Mouse (Mus musculus) cerebellum, postnatal 36 days (tissue): ENCODE measurements at regions not wholly inside any gene's neighbourhood (a gene's known extent, or its start where the extent isn't known, plus 50 kb on each side); places are given as distances from the start of the nearest gene placed in this dataset.

ENCODE experiments used
- DNase-seq, 2 experiments: peaks; one replicate each; pipeline ENCODE4 v3.0.0; 2021 to 2022; ENCODE audit warnings: mixed read lengths in 2 of 2

DNA sequence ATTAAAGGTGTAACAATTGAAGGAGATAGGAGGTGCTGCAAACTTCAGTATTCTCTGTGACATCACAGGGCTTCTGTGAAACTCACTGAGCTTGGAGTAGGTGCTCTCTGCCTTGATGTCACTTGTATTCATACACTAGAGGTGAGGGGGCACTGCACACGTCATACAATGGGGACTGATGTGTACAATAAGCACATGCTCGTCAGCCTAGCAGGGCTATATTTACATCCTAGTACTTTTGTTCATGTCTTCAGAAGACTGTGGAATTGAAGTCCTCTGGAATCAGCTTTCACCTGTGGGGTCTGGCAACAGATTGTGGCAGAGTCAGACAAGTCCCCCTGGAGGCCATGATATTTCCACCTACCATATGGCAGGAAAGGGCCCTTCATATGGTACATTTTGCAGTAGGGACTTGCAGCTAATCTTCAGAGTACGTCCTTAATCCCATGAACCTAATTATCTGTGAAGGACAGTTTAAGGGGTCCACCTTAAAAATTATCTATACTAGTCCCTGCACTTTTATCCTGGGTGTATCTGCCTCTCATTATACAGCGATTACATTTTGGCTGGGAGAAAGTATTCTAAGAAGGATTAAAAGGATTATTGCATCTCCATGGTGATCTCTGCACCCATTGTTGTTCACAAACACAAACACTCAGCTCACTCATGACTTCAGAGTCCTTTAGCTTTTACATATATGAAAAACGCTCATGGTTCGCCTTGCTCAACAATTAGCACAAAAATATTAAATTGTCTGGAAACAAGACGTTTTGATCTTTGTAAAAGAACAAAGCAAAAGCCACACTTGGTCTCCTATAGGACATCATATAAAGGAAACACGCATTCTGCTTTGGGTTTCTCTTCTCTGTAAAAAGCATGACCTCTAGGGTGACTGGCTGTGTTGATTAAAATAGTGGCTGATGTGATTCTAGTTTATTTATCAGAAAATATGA is 324.1 kb upstream of the Itga1 start:
- DNase-seq = no peak

DNA sequence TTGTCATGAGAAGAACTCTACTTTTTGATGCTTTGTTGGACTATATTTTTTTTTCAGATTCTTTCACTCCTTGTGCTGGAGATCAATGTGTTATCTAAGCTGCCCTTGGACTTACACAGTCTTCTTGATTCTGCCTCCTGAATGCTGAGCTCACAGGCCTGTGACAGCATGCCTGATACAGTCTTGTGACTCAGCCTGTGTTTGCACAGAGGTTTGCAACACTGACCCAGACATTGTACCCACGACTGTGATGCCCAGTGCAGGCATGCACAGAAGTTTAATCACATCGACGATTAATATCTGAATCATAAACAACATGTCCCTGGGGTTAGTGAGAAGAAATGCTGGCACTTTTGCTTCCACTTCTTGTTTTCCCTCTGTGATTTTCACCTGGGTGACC is 322.0 kb upstream of the Itga1 start:
- DNase-seq = no peak

DNA sequence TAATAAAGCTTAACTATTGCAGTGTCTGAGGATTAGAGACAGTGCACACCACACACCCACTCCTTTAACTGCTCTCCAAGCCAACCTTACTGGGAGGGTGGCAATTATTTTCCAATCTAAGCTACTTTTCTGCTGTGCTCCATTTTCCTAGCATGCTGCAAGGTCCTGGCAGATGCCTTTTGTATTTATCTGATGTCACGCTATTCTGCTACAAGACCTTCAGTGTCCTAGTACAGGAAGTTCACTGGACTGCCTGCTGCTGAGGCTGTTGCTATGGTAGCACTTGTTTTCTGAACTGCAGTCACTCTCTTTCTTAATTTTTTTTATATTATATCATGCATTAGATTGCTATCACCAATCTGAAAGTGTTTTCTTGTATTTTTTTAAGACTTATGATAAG is 319.7 kb upstream of the Itga1 start:
- DNase-seq = no peak

DNA sequence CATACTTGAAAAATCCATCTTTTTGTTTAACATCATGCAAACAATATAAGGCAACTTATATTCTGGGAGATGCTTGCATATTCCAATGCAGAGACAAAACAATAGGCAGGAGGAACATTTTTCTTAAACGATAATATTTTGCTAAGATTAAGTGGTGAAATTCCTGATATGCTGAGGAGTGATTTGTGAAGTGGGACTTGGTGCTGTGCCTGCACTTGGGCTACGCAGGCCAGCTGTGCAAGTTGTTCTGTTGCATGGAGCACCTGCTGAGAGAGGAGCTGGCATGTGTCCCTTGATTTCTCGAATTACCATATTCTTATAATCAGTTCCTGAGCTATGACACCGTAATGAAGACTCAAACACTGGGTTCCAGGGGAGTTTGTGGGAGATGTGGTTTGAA is 316.1 kb upstream of the Itga1 start:
- no peak for DNase-seq

DNA sequence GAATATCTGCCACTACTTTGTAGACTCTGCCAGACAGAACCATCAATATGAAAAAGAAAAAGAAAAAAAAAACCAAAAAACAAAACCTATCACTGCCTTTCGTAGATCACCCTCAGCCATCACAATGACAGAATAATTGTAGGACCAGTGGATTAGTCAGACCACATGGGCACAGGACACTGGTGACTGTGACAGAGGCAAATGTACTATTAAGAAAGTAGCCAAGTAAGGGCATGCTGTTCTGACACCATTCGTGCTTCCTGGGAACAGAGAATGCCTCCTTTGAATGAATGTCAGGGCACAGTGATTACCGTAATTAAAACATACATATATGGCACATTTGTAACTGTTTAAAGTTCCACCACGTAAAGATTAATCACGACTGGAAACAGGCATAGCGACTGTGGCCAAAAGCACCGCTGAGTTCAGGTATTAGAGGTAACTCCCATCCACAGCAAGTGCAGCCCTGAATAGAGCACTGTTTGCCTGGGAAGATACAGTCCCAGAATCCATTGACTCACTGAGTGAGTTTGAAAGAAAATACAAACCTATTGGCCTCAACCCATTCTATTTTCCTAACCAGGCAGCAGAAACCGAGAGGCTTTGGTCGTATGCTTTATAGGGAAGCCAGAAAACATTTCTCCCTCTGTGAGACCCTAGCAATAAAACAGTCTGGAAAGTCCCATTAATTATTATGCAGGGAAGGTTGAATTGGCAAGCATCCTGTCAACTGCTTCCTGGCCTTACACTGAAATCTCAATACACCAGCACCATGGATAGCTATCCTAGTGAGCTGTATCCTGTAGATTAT is 312.2 kb upstream of the Itga1 start:
- no peak for DNase-seq

DNA sequence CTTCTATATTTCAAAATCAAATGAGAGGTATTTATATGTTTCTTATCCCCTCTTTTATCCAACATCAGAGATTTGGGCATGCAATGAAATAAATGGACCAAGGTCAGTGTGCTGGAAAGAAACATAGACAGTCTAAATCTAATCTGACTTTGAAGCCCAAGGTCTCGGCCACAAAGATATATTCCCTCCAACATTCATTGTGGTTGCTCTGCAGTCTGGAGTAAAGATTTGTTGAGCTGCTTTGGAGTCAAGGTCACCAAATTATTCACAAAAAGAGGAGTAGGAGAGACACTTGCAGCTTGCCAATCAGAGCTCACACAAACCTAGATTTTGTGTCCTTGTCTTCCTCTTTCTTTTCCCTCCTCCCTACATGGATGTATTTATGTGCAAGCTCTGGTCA is 304.2 kb upstream of the Itga1 start:
- DNase-seq = no peak

DNA sequence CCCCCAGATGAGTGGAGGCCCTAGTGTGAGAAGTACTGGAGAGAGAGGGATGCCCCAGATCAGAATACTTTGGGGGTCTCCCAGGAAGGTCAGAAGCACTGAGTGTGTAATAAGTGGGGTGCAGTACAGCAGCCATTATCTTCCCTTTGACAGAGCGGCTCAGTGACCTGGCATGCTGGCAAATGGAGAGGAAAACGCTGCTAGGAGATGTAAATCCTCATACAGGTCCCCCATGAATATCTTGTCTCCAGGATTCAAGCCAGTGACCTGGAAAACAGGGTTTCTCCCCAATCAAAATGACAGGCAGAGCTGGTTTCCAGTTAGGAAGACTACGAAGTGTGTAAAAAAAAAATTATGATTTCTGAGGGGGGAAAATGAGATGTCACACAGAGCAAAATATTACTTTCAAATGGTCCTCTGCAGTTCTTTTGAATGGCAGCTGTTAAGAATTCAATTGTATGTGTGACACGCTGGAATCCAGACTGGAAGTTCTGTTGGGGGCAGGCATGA is 299.0 kb upstream of the Itga1 start:
- no peak for DNase-seq

DNA sequence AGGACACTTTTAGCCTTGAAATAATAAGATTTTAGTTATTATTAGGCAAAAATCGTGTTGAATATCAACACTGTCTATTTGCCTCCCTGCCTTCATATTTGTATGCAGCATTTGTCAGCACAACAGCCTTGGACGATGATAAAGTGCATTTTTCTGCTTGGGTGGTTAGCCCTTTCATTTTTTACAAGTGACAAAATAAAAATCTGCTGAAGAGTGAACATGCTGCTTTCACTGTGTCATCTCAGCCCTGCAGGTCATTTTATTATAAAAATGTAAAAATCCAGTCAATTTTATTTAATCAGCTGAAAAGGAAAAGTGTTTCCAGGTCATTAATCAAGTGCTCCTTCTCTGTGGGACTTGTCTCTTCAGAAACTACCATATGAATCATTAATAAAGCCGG is 277.9 kb upstream of the Itga1 start:
- DNase-seq = no peak

DNA sequence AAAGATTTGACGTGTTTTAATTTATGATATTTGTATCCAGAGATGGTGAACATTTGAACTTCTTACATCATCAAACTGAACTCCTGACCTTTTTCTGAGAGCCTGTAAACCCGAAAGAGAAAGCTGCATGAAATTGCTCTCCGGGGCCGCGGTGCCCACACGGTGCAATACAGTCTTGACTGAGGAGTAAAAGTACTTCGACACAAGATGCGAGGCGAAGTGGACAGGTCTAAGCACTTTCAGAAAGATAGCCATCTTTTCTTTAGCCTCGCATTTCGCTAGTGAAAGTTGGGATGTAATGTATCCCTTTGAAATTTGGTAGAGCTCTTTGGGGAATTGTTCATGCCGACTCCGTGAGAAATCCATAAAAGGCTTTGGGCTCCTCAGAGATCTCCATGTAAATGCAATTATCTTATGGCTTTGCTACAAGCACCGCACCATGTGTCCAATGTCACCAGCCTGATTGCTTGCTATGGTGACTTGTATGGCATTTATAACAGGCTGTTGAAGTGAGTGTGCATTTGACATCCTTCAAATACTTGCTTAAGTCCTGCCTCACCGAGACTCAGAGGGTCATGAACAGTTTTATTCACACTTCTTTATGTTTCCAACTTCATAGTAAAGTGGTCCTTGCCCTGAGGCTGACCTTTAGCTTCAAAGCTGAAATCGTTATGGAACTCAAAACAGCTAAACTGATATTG is 274.6 kb upstream of the Itga1 start:
- no peak for DNase-seq

DNA sequence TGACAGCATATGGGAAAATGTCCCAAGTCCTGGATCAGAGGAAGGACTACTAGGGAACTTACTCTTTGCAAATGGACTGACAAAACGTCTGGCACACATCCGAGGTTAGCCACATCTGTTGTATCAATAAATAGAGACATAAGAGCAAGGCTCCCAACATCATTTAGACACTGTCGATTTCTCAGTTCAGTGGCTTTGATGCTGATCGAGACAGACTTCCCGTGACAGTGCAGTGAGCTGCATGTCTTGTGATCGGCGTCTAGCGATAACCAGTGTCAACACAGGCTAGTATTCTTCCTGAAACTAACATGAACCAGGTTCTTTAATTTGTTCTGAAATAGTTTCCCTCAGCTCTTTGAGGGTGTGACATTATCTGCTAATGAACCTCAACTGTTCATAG is 259.7 kb upstream of the Itga1 start:
- no peak for DNase-seq

DNA sequence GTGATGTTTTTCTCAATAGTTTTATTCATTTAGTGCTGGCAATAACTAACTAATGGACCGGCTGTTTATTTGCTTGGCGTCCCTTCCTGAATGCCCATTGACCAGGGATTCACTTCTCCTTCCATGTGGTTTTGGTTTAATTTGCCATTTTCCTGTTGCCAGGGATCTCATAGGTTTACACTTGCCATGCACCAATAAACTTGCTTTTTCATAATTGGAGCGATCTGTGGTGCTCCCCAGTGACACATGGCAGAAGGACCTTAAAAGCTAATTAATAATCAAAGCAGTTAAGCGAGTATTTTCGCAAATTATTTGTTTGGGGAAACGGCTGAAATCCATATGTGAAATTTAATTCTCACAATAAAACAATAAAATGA is 245.2 kb upstream of the Itga1 start:
- no peak for DNase-seq

DNA sequence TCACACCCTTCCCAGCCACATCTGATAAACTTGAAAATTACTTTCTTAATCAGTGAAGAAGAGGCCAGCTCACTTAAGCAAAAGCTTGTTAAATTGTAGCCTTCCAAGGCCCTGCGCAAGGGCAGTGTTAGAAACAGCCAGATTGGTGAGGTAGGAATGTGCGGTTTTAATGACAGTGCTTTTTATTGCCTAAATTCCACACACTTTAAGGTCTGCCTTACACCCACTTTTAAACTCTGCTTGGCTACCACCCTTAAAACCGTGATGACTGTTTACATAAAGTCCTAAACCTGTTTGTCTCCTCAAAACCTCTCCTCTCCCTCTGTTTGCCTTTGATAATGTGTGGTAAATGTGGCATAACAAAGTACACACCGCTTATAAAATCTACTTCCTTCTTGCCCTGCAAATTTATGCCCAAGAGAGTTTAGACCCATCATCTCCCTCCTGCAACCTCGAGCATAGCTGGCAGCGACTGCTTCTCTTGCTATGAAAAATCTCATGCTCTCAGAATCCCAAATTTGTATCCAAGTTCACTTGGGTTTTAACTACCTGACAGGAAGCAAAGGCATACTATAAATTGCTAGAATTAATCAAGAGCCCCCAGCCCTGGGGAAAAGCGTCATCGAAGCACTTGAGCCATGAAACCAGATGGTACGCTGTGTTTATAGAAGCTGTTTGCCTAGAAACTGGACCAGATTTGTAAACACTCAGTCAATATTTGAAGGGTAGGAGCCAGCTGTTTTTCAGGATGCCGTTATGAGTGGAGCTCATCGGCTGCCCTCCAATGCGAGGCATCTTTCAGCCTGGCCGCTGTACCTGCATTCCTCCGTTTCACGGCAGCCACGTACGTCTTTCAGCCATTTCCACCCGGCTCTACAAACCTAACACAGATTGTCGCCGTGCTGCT is 244.6 kb upstream of the Itga1 start:
- no peak for DNase-seq

DNA sequence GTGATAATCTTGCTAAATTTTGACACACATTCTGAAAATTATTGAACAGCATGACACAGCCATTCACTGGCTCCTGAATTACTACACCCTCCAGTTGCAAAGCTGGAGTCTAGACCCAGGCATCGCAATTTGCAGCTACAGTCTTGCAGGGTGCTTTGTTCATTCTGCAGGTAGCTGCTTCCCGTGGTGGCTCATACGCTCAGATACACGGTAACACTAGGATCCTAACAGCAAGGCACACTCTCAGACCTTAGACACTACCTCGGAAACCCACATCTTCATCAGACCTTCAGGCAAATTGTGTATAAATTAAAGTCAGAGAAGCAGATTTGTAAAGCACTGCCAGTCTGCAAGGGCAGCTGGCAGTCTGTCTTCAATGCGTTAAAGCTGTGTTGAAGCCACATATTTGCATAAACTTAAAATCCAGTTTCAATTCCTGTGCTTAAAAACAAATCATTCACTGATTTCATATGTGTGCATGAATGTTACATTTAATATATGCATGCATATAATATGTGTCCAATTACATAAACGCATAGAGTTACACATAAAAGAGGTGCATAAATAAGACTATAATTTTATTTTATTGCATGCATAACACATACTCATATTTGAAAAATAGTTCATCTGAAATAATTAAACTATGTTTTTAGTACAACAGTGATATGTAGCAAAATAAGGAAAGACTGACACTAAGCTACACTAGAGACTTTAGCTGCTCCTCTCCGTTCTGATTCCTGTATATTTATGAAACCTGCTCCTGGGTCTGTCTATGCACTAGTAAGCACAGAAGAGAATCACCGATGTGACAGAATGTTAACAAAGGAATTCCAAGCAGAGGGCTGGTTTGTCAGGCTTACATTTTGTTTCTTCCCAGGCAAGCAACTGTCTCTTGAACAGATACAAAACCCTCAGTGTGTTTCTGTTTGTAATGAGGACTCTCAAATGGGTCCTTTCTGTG is 227.5 kb upstream of the Itga1 start:
- no peak for DNase-seq

DNA sequence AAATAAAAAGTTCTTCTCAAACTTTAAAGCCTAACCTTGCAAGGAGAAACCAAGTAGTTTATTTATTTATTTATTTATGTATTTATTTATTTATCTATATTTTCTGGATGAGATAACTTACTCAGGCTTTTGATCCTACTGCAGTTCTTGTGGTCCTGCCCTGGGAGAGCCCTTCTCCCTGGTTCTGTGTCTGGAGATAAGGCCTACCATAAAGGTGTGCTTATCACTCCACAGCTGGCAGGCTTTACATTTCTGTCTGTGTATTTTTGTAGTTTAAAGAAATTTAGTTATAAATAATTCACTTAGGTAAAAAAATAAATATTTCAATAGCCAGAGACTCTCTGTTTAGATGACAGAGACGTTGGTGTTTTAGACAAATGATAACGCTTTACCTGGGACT is 224.5 kb upstream of the Itga1 start:
- DNase-seq = no peak

DNA sequence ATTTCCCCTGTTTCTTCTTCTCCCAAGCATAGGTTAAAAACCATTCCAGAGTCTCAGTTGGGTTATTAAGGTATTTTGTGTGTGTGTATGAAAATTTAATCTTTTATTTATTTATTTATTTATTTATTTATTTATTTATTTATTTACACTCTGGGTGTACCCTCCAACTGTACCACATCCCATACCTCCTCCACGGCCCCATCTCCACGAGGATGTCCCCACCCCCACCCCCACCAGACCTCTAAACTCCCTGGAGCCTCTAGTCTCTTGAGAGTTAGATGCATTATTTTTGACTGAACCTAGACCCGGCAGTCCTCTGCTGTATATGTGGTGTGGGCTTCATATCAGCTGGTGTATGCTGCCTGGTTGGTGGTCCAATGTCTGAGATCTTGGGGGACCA is 214.9 kb upstream of the Itga1 start:
- DNase-seq = no peak

DNA sequence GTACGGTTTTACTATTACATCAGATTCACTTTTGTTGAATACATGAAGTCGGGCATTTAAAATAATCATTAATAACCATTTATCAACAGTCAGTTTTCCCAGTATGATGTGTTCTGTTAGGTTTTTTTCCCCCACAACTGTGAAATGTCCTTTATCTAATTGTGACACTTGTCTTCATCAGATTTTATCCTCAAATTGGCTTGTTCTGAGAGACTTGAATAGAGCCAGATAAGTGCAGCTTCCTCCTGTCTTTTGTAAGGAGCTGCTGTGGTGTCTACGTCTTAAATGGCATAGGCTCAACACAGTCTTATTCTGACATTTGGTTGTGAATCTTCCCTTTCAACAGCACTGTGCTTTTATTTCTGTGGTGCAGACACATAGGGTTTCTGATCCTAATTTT is 206.8 kb upstream of the Itga1 start:
- DNase-seq = no peak

DNA sequence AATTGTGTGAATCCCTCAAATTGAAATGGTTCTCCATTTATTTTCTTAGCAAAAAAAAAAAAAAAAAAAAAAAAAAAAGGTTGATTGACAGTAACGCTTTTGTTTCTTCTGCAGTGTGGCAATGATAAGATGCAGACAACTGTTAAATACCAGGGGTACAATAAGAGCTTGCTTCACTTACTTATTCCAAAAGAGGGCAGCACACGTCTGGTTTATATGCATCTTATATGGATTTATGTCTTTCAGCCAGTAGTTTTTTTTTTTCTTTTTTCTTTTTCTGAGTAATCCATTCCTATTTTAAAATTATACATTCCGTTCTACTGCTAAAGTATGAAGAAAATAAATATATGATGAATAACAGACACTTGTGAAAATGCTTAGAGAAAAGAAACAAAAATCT is 185.6 kb upstream of the Itga1 start:
- no peak for DNase-seq

DNA sequence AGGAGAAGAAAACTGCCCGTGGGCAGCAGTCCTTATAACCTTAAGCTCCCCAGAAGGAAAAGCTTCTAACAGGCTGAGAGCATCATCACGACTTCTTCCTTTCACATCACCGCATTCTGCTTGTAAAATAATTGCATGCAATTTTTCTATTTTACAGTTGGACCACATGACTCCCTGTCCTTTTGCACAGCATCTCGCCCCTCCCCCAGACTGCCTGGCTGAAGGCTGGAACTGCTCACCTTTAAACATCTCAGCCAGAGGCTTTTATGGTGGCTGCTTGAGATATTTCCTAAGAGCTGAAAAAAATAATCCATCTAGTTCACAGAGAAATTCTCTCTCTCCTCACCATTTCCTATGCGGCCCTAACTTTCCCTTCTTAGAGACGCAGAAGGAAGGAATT is 164.4 kb upstream of the Itga1 start:
- no peak for DNase-seq

DNA sequence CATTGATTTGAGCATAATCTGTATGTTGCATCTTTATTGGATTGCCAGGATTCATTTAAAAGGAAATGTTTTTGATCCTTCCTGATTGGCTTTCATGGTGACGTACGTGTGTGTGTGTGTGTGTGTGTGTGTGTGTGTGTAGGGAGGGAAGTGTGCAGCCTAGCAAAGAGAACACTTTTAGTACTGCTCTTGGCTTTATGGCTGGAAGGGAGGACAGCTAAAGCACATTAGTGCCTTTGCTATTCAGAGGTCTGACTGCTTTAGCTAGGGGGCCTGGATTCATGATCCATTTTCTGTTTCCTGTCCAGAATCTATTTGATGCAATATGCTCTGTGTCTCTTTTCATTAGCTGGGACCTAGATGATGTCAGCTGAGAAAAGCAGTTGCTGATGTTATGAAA is 155.6 kb upstream of the Itga1 start:
- no peak for DNase-seq

DNA sequence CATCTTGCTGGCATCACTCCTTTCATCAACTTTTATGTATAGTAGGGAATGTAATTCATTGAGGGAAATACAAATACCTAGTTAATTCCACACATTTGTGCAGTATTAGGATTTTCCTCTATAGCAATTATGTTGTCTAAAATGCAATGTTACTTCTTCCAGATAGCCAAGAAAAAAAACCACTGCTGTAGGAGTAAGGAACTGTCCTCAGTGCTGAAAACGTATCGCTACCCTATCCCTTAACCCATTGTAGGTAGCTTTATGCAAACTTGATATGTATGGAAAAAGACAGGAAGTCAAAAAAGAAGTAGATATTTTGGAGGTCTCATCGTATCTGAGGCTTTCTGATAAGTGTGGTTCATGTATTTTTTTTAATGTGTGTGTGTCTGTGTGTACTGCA is 150.8 kb upstream of the Itga1 start:
- DNase-seq = no peak

DNA sequence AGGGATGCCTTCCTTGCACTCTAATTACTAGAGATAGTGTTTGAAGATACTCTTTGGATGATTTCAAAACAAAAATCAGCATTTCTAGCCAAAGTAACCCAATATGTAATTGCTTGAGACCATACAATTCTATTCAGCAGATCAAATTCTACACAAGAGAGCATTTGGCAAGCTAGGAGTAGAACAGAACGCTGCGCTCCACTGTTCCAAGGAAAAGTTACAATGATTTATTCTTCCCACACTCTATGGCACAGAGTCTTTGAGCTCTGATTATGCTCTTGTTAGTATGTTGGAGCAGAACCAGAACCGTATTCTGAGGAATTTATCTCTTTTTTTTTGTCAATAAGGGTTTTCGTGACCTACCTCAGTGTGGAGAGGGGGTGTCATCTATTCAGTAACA is 130.2 kb upstream of the Itga1 start:
- no peak for DNase-seq
